Comparison of ENCODE assay signal across 23 mouse cellular contexts in genomic region chr15:83469279-83469821, GRCm38 (mm10). TPM values are rescaled to one million over a fixed set of nuclear protein-coding genes. Genes with fewer than 3 reads are reported as not detected.
DNase-seq lines count a peak whose midpoint lies in the region; ATAC-seq and TF ChIP-seq lines count a peak whose summit lies in the region.
"Had no signal": no experiment of that assay in that cellular context is flagged by ENCODE, and none has a peak within 500 bp of the region (broad histone marks: within the 10 kb centered on the region; RNA-seq: fewer than 3 reads in every experiment).

No protein-coding gene starts in this region.

- ATAC-seq in lung, postnatal 0 days, result no peak
- no peak for ATAC-seq in embryonic facial prominence, embryonic 15.5 days (ENCODE audit: insufficient number of reproducible peaks, low FRiP score, low TSS enrichment, low read depth)
- ATAC-seq: liver, postnatal 0 days had no signal

- TF ChIP-seq POLR2A in small intestine, adult 2 months (IDR thresholded peaks at IDR 0.05; ENCODE audit: low read depth, low read length), result no peak

- H3K4me1 ChIP-seq in lung, postnatal 0 days (ENCODE audit: insufficient read depth, low read depth, low read length), result no peaks in the 10 kb centered on the region
- peaks cover 14% of the 10 kb centered on the region for H3K4me1 ChIP-seq in embryonic facial prominence, embryonic 15.5 days
- peaks cover 38% of the 10 kb centered on the region for H3K4me1 ChIP-seq in small intestine, adult 2 months (ENCODE audit: control insufficient read depth, insufficient read depth, insufficient read length, low read length)
- H3K4me1 ChIP-seq: midbrain, embryonic 12.5 days had no signal

- H3K27ac ChIP-seq in lung, postnatal 0 days (ENCODE audit: low read length), result no peak overlapping the region
- peak overlapping the region; percentile 31; the same call in 1 of the 2 replicates for H3K27ac ChIP-seq in embryonic facial prominence, embryonic 15.5 days (replicated peaks)
- H3K27ac ChIP-seq in small intestine, adult 2 months (ENCODE audit: insufficient read depth, low read depth, low read length), result peak overlapping the region; percentile 56
- H3K27ac ChIP-seq: forebrain, embryonic 10.5 days; heart, embryonic 13.5 days; hindbrain, embryonic 12.5 days; kidney, postnatal 0 days; midbrain, embryonic 12.5 days had no signal

- peak; percentile 14; the same call in 1 of the 2 replicates for TF ChIP-seq CTCF in lung, postnatal 0 days (IDR thresholded peaks at IDR 0.05)
- TF ChIP-seq CTCF in small intestine, adult 2 months (IDR thresholded peaks at IDR 0.05; ENCODE audit: extremely low read depth, insufficient read length, insufficient replicate concordance, low read depth, low read length), result no peak

- H3K9me3 ChIP-seq in lung, postnatal 0 days (ENCODE audit: low read length), result no peaks in the 10 kb centered on the region
- H3K9me3 ChIP-seq in embryonic facial prominence, embryonic 15.5 days (replicated peaks), result no peaks in the 10 kb centered on the region
- H3K9me3 ChIP-seq: forebrain, embryonic 10.5 days; heart, embryonic 13.5 days; hindbrain, embryonic 12.5 days; midbrain, embryonic 12.5 days had no signal

- no peak overlapping the region for H3K9ac ChIP-seq in lung, postnatal 0 days (replicated peaks; ENCODE audit: low read depth)
- H3K9ac ChIP-seq in embryonic facial prominence, embryonic 15.5 days, result no peak overlapping the region
- H3K9ac ChIP-seq: heart, embryonic 13.5 days; hindbrain, embryonic 12.5 days; liver, postnatal 0 days; midbrain, embryonic 12.5 days had no signal

- H3K4me2 ChIP-seq in lung, postnatal 0 days (replicated peaks; ENCODE audit: low read depth, low read length), result no peak overlapping the region
- H3K4me2 ChIP-seq in embryonic facial prominence, embryonic 15.5 days (replicated peaks), result no peak overlapping the region
- H3K4me2 ChIP-seq: heart, embryonic 13.5 days; hindbrain, embryonic 12.5 days; midbrain, embryonic 12.5 days had no signal

- no peak for TF ChIP-seq EP300 in lung, postnatal 0 days (IDR thresholded peaks at IDR 0.05)

- intact Hi-C loops in gastrocnemius, postnatal 14 days (cut with DNase I; ENCODE audit: low total_unique reads), result no loop called here
- intact Hi-C loops in gastrocnemius, postnatal 36 days (cut with DNase I), result loop anchor here (10.0 kb wide), 1 partner anchor 55 kb away; no protein-coding TSS in a partner anchor

- WGBS in lung, postnatal 0 days, result 62% methylated on average over 6 of the region's 6 CpGs
- 62% methylated on average over 6 of the region's 6 CpGs for WGBS in embryonic facial prominence, embryonic 15.5 days
- 64% methylated on average over 6 of the region's 6 CpGs for WGBS in small intestine, adult 2 months

- H3K27me3 ChIP-seq in lung, postnatal 0 days (replicated peaks; ENCODE audit: insufficient read depth, low read length), result no peaks in the 10 kb centered on the region
- H3K27me3 ChIP-seq in embryonic facial prominence, embryonic 15.5 days, result no peaks in the 10 kb centered on the region
- H3K27me3 ChIP-seq in small intestine, adult 2 months (ENCODE audit: control insufficient read depth, insufficient read depth, low read length), result no peaks in the 10 kb centered on the region
- H3K27me3 ChIP-seq: heart, embryonic 13.5 days; hindbrain, embryonic 12.5 days; midbrain, embryonic 12.5 days had no signal

- no peaks in the 10 kb centered on the region for H3K36me3 ChIP-seq in lung, postnatal 0 days (ENCODE audit: insufficient read depth, low read length)
- no peaks in the 10 kb centered on the region for H3K36me3 ChIP-seq in embryonic facial prominence, embryonic 15.5 days
- no peaks in the 10 kb centered on the region for H3K36me3 ChIP-seq in small intestine, adult 2 months (ENCODE audit: control insufficient read depth, insufficient read depth, low read length)
- H3K36me3 ChIP-seq: forebrain, embryonic 10.5 days; heart, embryonic 13.5 days; hindbrain, embryonic 12.5 days; midbrain, embryonic 12.5 days had no signal

- DNase-seq in gastrocnemius, postnatal 14 days, result peak; percentile 38
- DNase-seq in gastrocnemius, postnatal 36 days, result no peak
- DNase-seq in lung, postnatal 0 days (ENCODE audit: low spot score), result no peak
- DNase-seq in lung, postnatal 10 days, result no peak
- no peak for DNase-seq in right cerebral cortex, postnatal 10 days (ENCODE audit: low spot score in 2 of 2)
- DNase-seq in adrenal gland, postnatal 25 days, result no peak
- DNase-seq: adrenal gland, postnatal 10 days; cerebellum, adult 8-10 months; heart, postnatal 14 days; kidney, adult 2 months; layer of hippocampus, adult 9-11 months; liver, postnatal 0 days; lung, postnatal 14 days; right cerebral cortex, adult 18-20 months had no signal

- no peak overlapping the region for H3K4me3 ChIP-seq in lung, postnatal 0 days (ENCODE audit: low read depth, low read length)
- no peak overlapping the region for H3K4me3 ChIP-seq in embryonic facial prominence, embryonic 15.5 days (replicated peaks)
- H3K4me3 ChIP-seq in small intestine, adult 2 months (ENCODE audit: low read depth, low read length), result no peak overlapping the region
- H3K4me3 ChIP-seq: forebrain, embryonic 10.5 days; heart, embryonic 13.5 days; hindbrain, embryonic 12.5 days; midbrain, embryonic 12.5 days had no signal

RNA-seq across cellular contexts. Expression of gene Pacsin2, which starts 4.9 kb away (rescaled TPM):
- 10 to 100 TPM; 43.9 to 45.1 TPM for total RNA-seq in gastrocnemius, postnatal 14 days (2021)
- total RNA-seq in gastrocnemius, postnatal 36 days (2021), result 10 to 100 TPM; 41.4 to 50.5 TPM
- polyA plus RNA-seq in lung, postnatal 0 days (2015; fragmentation: Nextera tagmentation; extraction: Ambion mirVana), result 46.7 and 51.7 TPM in 2 replicates
- 66.8 and 67.1 TPM in 2 replicates for polyA plus RNA-seq in embryonic facial prominence, embryonic 15.5 days (2015; fragmentation: Nextera tagmentation; extraction: Ambion mirVana)
- polyA plus RNA-seq in small intestine, adult 2 months (2012; rRNA removed), result 32.5 and 73.5 TPM in 2 replicates
- 80.8 and 94.8 TPM in 2 replicates for total RNA-seq in adrenal gland, postnatal 25 days (2021)

RNA-seq across cellular contexts. Expression of gene Ttll1, which starts 41.3 kb away (rescaled TPM):
- 1 to 10 TPM; 3.6 to 5.1 TPM for total RNA-seq in gastrocnemius, postnatal 14 days (2021)
- 1 to 10 TPM; 3.1 to 3.5 TPM for total RNA-seq in gastrocnemius, postnatal 36 days (2021)
- 13.8 and 13.9 TPM in 2 replicates for polyA plus RNA-seq in lung, postnatal 0 days (2015; fragmentation: Nextera tagmentation; extraction: Ambion mirVana)
- polyA plus RNA-seq in embryonic facial prominence, embryonic 15.5 days (2015; fragmentation: Nextera tagmentation; extraction: Ambion mirVana), result 21.5 and 23.8 TPM in 2 replicates
- 2.3 and 3.1 TPM in 2 replicates for polyA plus RNA-seq in small intestine, adult 2 months (2012; rRNA removed)
- total RNA-seq in adrenal gland, postnatal 25 days (2021), result 6.2 and 9.0 TPM in 2 replicates

RNA-seq across cellular contexts. Expression of gene Bik, which starts 57.3 kb away (rescaled TPM):
- total RNA-seq in gastrocnemius, postnatal 14 days (2021), result 1 to 10 TPM; 2.8 to 3.2 TPM
- 1 to 10 TPM in 1 of 2 experiments, under 1 TPM in 1; 0.76 to 1.6 TPM for total RNA-seq in gastrocnemius, postnatal 36 days (2021)
- 33.8 and 34.6 TPM in 2 replicates for polyA plus RNA-seq in lung, postnatal 0 days (2015; fragmentation: Nextera tagmentation; extraction: Ambion mirVana)
- polyA plus RNA-seq in embryonic facial prominence, embryonic 15.5 days (2015; fragmentation: Nextera tagmentation; extraction: Ambion mirVana), result 3.9 and 5.5 TPM in 2 replicates
- polyA plus RNA-seq in small intestine, adult 2 months (2012; rRNA removed), result 2.1 and 5.8 TPM in 2 replicates
- total RNA-seq in adrenal gland, postnatal 25 days (2021), result 3.9 and 4.3 TPM in 2 replicates
- total RNA-seq: left cerebral cortex, adult 18-20 months; left cerebral cortex, postnatal 36 days had no signal
